Mouse (Mus musculus) brain, embryonic 14.5 days (tissue): ENCODE measurements at regions not wholly inside any gene's neighbourhood (a gene's known extent, or its start where the extent isn't known, plus 50 kb on each side); places are given as distances from the start of the nearest gene placed in this dataset.

Experiments
- DNase-seq: peaks from one replicate; pipeline ENCODE4 v3.0.0-alpha.2; 2011; ENCODE audit warnings: low read depth
- CTCF ChIP-seq: fragments of 200-500 bp; IDR thresholded peaks from 2 replicates; pipeline ENCODE4 v1.5.1; 2012; ENCODE audit warnings: inconsistent platforms, mild to moderate bottlenecking, moderate library complexity, borderline replicate concordance; ENCODE audit not compliant: insufficient read depth, insufficient read length; ENCODE audit errors: extremely low read depth
- POLR2A ChIP-seq: fragments of 200-500 bp; IDR thresholded peaks from 2 replicates; pipeline ENCODE4 v1.6.1; 2012; ENCODE audit warnings: mild to moderate bottlenecking, inconsistent platforms, borderline replicate concordance; ENCODE audit not compliant: poor library complexity, insufficient read depth, insufficient read length, severe bottlenecking; ENCODE audit errors: extremely low read depth

- DNase-seq: peak; percentile 74
- TF ChIP-seq CTCF: no peak
- TF ChIP-seq POLR2A: no peak
Observed at GRCm38 (mm10) chr12:62881202-62881601, 1358.3 kb downstream of the Lrfn5 start.

- DNase-seq: no peak
Observed at GRCm38 (mm10) chr12:62892851-62893632, 1370.1 kb downstream of the Lrfn5 start.

More at GRCm38 (mm10) chr12:62892851-62893632, 1370.1 kb downstream of the Lrfn5 start:
- no peak for TF ChIP-seq POLR2A
- TF ChIP-seq CTCF: peak; percentile 24; the same call in 1 of the 2 replicates
